ENCODE assay signal across 25 mouse cellular contexts in genomic region chr13:90404392-90404791, GRCm38 (mm10).
"Had no signal": no experiment of that assay in that cellular context is flagged by ENCODE, and none has a peak within 500 bp of the region (broad histone marks: within the 10 kb centered on the region; RNA-seq: fewer than 3 reads in every experiment).

No protein-coding gene starts in this region.

- H3K9ac ChIP-seq: heart, embryonic 12.5 days; hindbrain, embryonic 13.5 days; hindbrain, embryonic 15.5 days; kidney, embryonic 15.5 days; limb, embryonic 13.5 days; limb, embryonic 15.5 days; liver, embryonic 13.5 days had no signal

- H3K27me3 ChIP-seq: heart, embryonic 12.5 days; hindbrain, embryonic 13.5 days; hindbrain, embryonic 15.5 days; kidney, embryonic 15.5 days; limb, embryonic 13.5 days; limb, embryonic 15.5 days; liver, embryonic 13.5 days had no signal

- H3K36me3 ChIP-seq: heart, embryonic 10.5 days; heart, embryonic 12.5 days; hindbrain, embryonic 13.5 days; hindbrain, embryonic 15.5 days; kidney, embryonic 15.5 days; limb, embryonic 13.5 days; limb, embryonic 15.5 days; liver, embryonic 13.5 days had no signal

- ATAC-seq: hindbrain, postnatal 0 days; intestine, embryonic 16.5 days had no signal

- H3K4me2 ChIP-seq: heart, embryonic 12.5 days; hindbrain, embryonic 13.5 days; hindbrain, embryonic 15.5 days; kidney, embryonic 15.5 days; limb, embryonic 13.5 days; limb, embryonic 15.5 days; liver, embryonic 13.5 days had no signal

- H3K9me3 ChIP-seq: heart, embryonic 10.5 days; heart, embryonic 12.5 days; hindbrain, embryonic 13.5 days; hindbrain, embryonic 15.5 days; kidney, embryonic 15.5 days; limb, embryonic 13.5 days; limb, embryonic 15.5 days; liver, embryonic 13.5 days had no signal

- DNase-seq: gastrocnemius, adult 2 months; gastrocnemius, postnatal 10 days; gastrocnemius, postnatal 25 days; heart, adult 18-20 months; heart, postnatal 14 days; heart, postnatal 36 days; kidney, adult 11 months; kidney, adult 2 months; kidney, adult 9 months; kidney, postnatal 14 days; kidney, postnatal 36 days; layer of hippocampus, adult 9-11 months; layer of hippocampus, postnatal 36 days; left cerebral cortex, postnatal 4 days; liver, embryonic 13.5 days had no signal

- H3K4me3 ChIP-seq: gastrocnemius, adult 2 months; heart, embryonic 10.5 days; heart, embryonic 12.5 days; hindbrain, embryonic 13.5 days; hindbrain, embryonic 15.5 days; kidney, embryonic 15.5 days; limb, embryonic 13.5 days; limb, embryonic 15.5 days; liver, embryonic 13.5 days had no signal

- H3K4me1 ChIP-seq: heart, embryonic 10.5 days; heart, embryonic 12.5 days; hindbrain, embryonic 13.5 days; hindbrain, embryonic 15.5 days; kidney, embryonic 15.5 days; limb, embryonic 13.5 days; limb, embryonic 15.5 days; liver, embryonic 13.5 days had no signal

- H3K27ac ChIP-seq: gastrocnemius, adult 2 months; heart, embryonic 10.5 days; hindbrain, embryonic 13.5 days; hindbrain, embryonic 15.5 days; hindbrain, postnatal 0 days; kidney, embryonic 15.5 days; kidney, postnatal 0 days; limb, embryonic 13.5 days; limb, embryonic 15.5 days; liver, embryonic 13.5 days had no signal
